24 mouse cellular contexts compared by ENCODE assay signal in the genomic region with DNA sequence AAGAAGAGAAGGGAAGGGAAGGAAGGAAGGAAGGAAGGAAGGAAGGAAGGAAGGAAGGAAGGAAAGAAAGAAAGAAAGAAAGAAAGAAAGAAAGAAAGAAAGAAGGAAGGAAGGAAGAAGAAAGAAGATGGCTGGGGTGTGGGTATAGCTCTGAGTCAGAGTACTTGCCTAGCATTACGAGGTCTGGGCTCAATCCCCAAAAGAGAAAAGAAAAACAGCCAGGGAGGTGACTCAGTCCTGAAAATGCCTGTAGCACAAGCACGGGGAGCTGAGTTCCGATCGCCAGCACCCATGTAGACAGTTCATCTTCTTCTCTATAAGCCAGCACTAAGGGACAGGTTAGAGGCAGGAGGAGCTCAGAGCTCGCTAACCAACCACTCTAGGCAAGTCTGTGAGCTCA.
"Had no signal": no experiment of that assay in that cellular context is flagged by ENCODE, and none has a peak within 500 bp of the region (broad histone marks: within the 10 kb centered on the region; RNA-seq: fewer than 3 reads in every experiment).

No protein-coding gene starts in this region.

- DNase-seq: gastrocnemius, adult 2 months; gastrocnemius, postnatal 10 days; gastrocnemius, postnatal 25 days; heart, adult 18-20 months; heart, postnatal 10 days; heart, postnatal 4 days; kidney, adult 18-20 months; kidney, adult 8-10 months; kidney, postnatal 10 days; kidney, postnatal 25 days; kidney, postnatal 4 days; liver; liver, embryonic 13.5 days; liver, postnatal 0 days had no signal

- H3K27ac ChIP-seq: gastrocnemius, adult 2 months; heart, embryonic 10.5 days; hindbrain, embryonic 10.5 days; hindbrain, embryonic 12.5 days; hindbrain, embryonic 14.5 days; intestine, embryonic 15.5 days; limb, embryonic 10.5 days; limb, embryonic 12.5 days; liver, embryonic 13.5 days; liver, embryonic 15.5 days had no signal

- H3K4me3 ChIP-seq: gastrocnemius, adult 2 months; heart, embryonic 10.5 days; heart, embryonic 12.5 days; hindbrain, embryonic 10.5 days; hindbrain, embryonic 12.5 days; intestine, embryonic 15.5 days; layer of hippocampus, adult 2 months; limb, embryonic 10.5 days; limb, embryonic 12.5 days; liver, embryonic 13.5 days; liver, embryonic 15.5 days had no signal
